Mouse (Mus musculus) neural tube, embryonic 15.5 days (tissue): ENCODE results near the gene Nasp. TPM values are rescaled to one million over a fixed set of nuclear protein-coding genes. Genes with fewer than 3 reads are reported as not detected.

Experiments
- ATAC-seq: fragments of 200-750 bp; cut with Nextera tagmentation; 2 replicates; pipeline ENCODE4 v1.8.0; 2017; ENCODE audit warnings: mild to moderate bottlenecking, moderate TSS enrichment, moderate library complexity; ENCODE audit not compliant: low FRiP score
- H3K27ac ChIP-seq: fragments of 300-500 bp; sonication (generic); replicated peaks from 2 replicates; pipeline ENCODE4 v1.5.1; 2015; ENCODE audit warnings: mild to moderate bottlenecking, inconsistent platforms
- H3K27me3 ChIP-seq: fragments of 300-500 bp; sonication (generic); replicated peaks from 2 replicates; pipeline ENCODE4 v1.6.1; 2015; ENCODE audit warnings: inconsistent platforms
- H3K36me3 ChIP-seq: fragments of 300-500 bp; sonication (generic); 2 replicates; pipeline ENCODE4 v1.6.1; 2015; ENCODE audit warnings: inconsistent platforms
- H3K4me1 ChIP-seq: fragments of 300-500 bp; sonication (generic); 2 replicates; pipeline ENCODE4 v1.6.1; 2015; ENCODE audit warnings: inconsistent platforms
- H3K4me2 ChIP-seq: fragments of 300-500 bp; sonication (generic); 2 replicates; pipeline ENCODE4 v1.6.1; 2015; ENCODE audit warnings: inconsistent platforms, mild to moderate bottlenecking, moderate library complexity
- H3K4me3 ChIP-seq: fragments of 300-500 bp; sonication (generic); replicated peaks from 2 replicates; pipeline ENCODE4 v1.5.1; 2015; ENCODE audit warnings: mild to moderate bottlenecking, inconsistent platforms
- H3K9ac ChIP-seq: fragments of 300-500 bp; sonication (generic); replicated peaks from 2 replicates; pipeline ENCODE4 v1.6.1; 2015; ENCODE audit warnings: mild to moderate bottlenecking, inconsistent platforms
- H3K9me3 ChIP-seq: fragments of 300-500 bp; sonication (generic); replicated peaks from 2 replicates; pipeline ENCODE4 v1.6.1; 2016; ENCODE audit warnings: inconsistent platforms
- WGBS: fragments of 180-500 bp; shearing (Covaris S2); methylation state at CpG from one replicate; pipeline ENCODE4 v1.1.7; 2015; ENCODE audit warnings: mixed read lengths; 5-methylcytosine and 5-hydroxymethylcytosine counted together
- polyA plus RNA-seq: library from polyadenylated mRNA; unstranded; fragments of >200 nt; fragmentation: Nextera tagmentation; extraction: Ambion mirVana; gene quantifications from 2 replicates; pipeline ENCODE4 v1.2.1, GENCODE M21; 2015

Nasp gene
- polyA plus RNA-seq, 1 experiment from 2014 or later = 79.3 TPM

GRCm38 (mm10) chr4:116627359-116627716 is 403 bp downstream of the Nasp start:
- H3K9me3 ChIP-seq = no peaks in the 10 kb centered on the region
- H3K9ac ChIP-seq = peak overlapping the region; percentile 80
- H3K36me3 ChIP-seq = peaks cover 3% of the 10 kb centered on the region; the same call in 1 of the 2 replicates
- peak; percentile 96 for ATAC-seq
- peak overlapping the region; percentile 93 for H3K27ac ChIP-seq
- H3K27me3 ChIP-seq = no peaks in the 10 kb centered on the region
- H3K4me1 ChIP-seq = peaks cover 23% of the 10 kb centered on the region
- H3K4me2 ChIP-seq = peak overlapping the region; percentile 70
- H3K4me3 ChIP-seq = peak overlapping the region; percentile 80
- WGBS = 0% methylated on average over 13 of the region's 13 CpGs

GRCm38 (mm10) chr4:116626658-116627358 is 933 bp downstream of the Nasp start:
- H3K4me1 ChIP-seq = peaks cover 23% of the 10 kb centered on the region
- peaks cover under 1% of the 10 kb centered on the region for H3K36me3 ChIP-seq
- peak overlapping the region; percentile 93 for H3K27ac ChIP-seq
- no peaks in the 10 kb centered on the region for H3K27me3 ChIP-seq
- peak overlapping the region; percentile 80 for H3K9ac ChIP-seq
- ATAC-seq = peak; percentile 82
- peak overlapping the region; percentile 70 for H3K4me2 ChIP-seq
- peak overlapping the region; percentile 80 for H3K4me3 ChIP-seq
- no peaks in the 10 kb centered on the region for H3K9me3 ChIP-seq
- under 1% methylated on average over 51 of the region's 53 CpGs for WGBS

- ATAC-seq = no peak
- H3K9ac ChIP-seq = no peak overlapping the region
- H3K27me3 ChIP-seq = no peaks in the 10 kb centered on the region
- no peak overlapping the region for H3K4me3 ChIP-seq
- peaks cover 15% of the 10 kb centered on the region for H3K36me3 ChIP-seq
- no peak overlapping the region for H3K27ac ChIP-seq
- no peaks in the 10 kb centered on the region for H3K9me3 ChIP-seq
- 97% methylated on average over 4 of the region's 4 CpGs for WGBS
- H3K4me2 ChIP-seq = no peak overlapping the region
- peaks cover 23% of the 10 kb centered on the region for H3K4me1 ChIP-seq
Observed at GRCm38 (mm10) chr4:116624831-116625230, 2.9 kb downstream of the Nasp start.

GRCm38 (mm10) chr4:116615237-116615636 is 12.5 kb downstream of the Nasp start:
- 98% methylated on average over 2 of the region's 2 CpGs for WGBS
- no peak for ATAC-seq

GRCm38 (mm10) chr4:116612621-116613020 is 15.1 kb downstream of the Nasp start:
- no peak for ATAC-seq
- H3K36me3 ChIP-seq = peaks cover 61% of the 10 kb centered on the region

More at GRCm38 (mm10) chr4:116615237-116615636, 12.5 kb downstream of the Nasp start:
- H3K4me2 ChIP-seq = no peak overlapping the region
- H3K27ac ChIP-seq = no peak overlapping the region
- no peak overlapping the region for H3K4me3 ChIP-seq
- no peak overlapping the region for H3K9ac ChIP-seq
- peaks cover 54% of the 10 kb centered on the region for H3K36me3 ChIP-seq
- H3K27me3 ChIP-seq = no peaks in the 10 kb centered on the region
- H3K4me1 ChIP-seq = no peaks in the 10 kb centered on the region
- no peaks in the 10 kb centered on the region for H3K9me3 ChIP-seq

GRCm38 (mm10) chr4:116596978-116597881 is 30.5 kb downstream of the Nasp start:
- Histone ChIP-seq H3K4me2 (peak overlapping the region; percentile 93), H3K27ac (peak overlapping the region; percentile 89), H3K36me3 (peaks cover 50% of the 10 kb centered on the region), H3K9me3 (no peaks in the 10 kb centered on the region), H3K4me3 (peak overlapping the region; percentile 74), H3K9ac (peak overlapping the region; percentile 76), H3K27me3 (no peaks in the 10 kb centered on the region), H3K4me1 (peaks cover 21% of the 10 kb centered on the region)
- under 1% methylated on average over 50 of the region's 50 CpGs for WGBS
- peak; percentile 97 for ATAC-seq

More at GRCm38 (mm10) chr4:116612621-116613020, 15.1 kb downstream of the Nasp start:
- no peak overlapping the region for H3K27ac ChIP-seq
- no peaks in the 10 kb centered on the region for H3K27me3 ChIP-seq
- H3K9ac ChIP-seq = no peak overlapping the region
- H3K4me1 ChIP-seq = no peaks in the 10 kb centered on the region
- H3K9me3 ChIP-seq = no peaks in the 10 kb centered on the region
- no peak overlapping the region for H3K4me3 ChIP-seq
- 95% methylated on average over 2 of the region's 2 CpGs for WGBS
- H3K4me2 ChIP-seq = no peak overlapping the region

- 23% methylated on average over 5 of the region's 5 CpGs for WGBS
- H3K36me3 ChIP-seq = peaks cover 50% of the 10 kb centered on the region
- no peaks in the 10 kb centered on the region for H3K9me3 ChIP-seq
- H3K27me3 ChIP-seq = no peaks in the 10 kb centered on the region
- H3K4me2 ChIP-seq = peak within 1 kb of the TSS; percentile 93
- peak within 1 kb of the TSS; percentile 76 for H3K9ac ChIP-seq
- peak within 1 kb of the TSS; percentile 89 for H3K27ac ChIP-seq
- no peak for ATAC-seq
- peaks cover 21% of the 10 kb centered on the region for H3K4me1 ChIP-seq
- peak within 1 kb of the TSS; percentile 74 for H3K4me3 ChIP-seq
Observed at GRCm38 (mm10) chr4:116596379-116596778, 31.4 kb downstream of the Nasp start, which contains the start of gene Ccdc17. Gene Ccdc17 (plus strand): TSS chr4:116596654.

- Histone ChIP-seq H3K4me2 (no peak overlapping the region), H3K27me3 (no peaks in the 10 kb centered on the region), H3K27ac (no peak overlapping the region), H3K9me3 (no peaks in the 10 kb centered on the region), H3K9ac (no peak overlapping the region), H3K36me3 (peaks cover 50% of the 10 kb centered on the region), H3K4me3 (no peak overlapping the region), H3K4me1 (peaks cover 21% of the 10 kb centered on the region)
- no peak for ATAC-seq
- WGBS = 85% methylated on average over 8 of the region's 8 CpGs
Observed at GRCm38 (mm10) chr4:116595793-116596192, 31.9 kb downstream of the Nasp start.

- WGBS = 5% methylated on average over 15 of the region's 15 CpGs
- Histone ChIP-seq H3K4me1 (peaks cover 26% of the 10 kb centered on the region), H3K36me3 (peaks cover 4% of the 10 kb centered on the region), H3K9ac (peak overlapping the region; percentile 76), H3K4me2 (peak overlapping the region; percentile 81), H3K27ac (peak overlapping the region; percentile 95; the same call in 1 of the 2 replicates), H3K9me3 (no peaks in the 10 kb centered on the region), H3K27me3 (no peaks in the 10 kb centered on the region), H3K4me3 (peak overlapping the region; percentile 93)
- ATAC-seq = no peak
Observed at GRCm38 (mm10) chr4:116558151-116558882, 69.4 kb downstream of the Nasp start.

- Histone ChIP-seq H3K4me3 (peak within 1 kb of the TSS; percentile 93), H3K36me3 (peaks cover 9% of the 10 kb centered on the region), H3K27me3 (no peaks in the 10 kb centered on the region), H3K9ac (peak within 1 kb of the TSS; percentile 76), H3K4me1 (peaks cover 26% of the 10 kb centered on the region), H3K27ac (peak within 1 kb of the TSS; percentile 95), H3K4me2 (peak within 1 kb of the TSS; percentile 81), H3K9me3 (no peaks in the 10 kb centered on the region)
- peak; percentile 97 for ATAC-seq
- under 1% methylated on average over 67 of the region's 78 CpGs for WGBS
Observed at GRCm38 (mm10) chr4:116557306-116558121, 70.2 kb downstream of the Nasp start, which contains the start of gene Gpbp1l1. Gene Gpbp1l1 (plus strand): TSS chr4:116557658.
